Mouse (Mus musculus) cerebellum, adult 2 months (tissue): ENCODE results near the gene Sdhb.

Experiments
- CTCF ChIP-seq: fragments of 200-500 bp; IDR thresholded peaks from 2 replicates; pipeline ENCODE4 v1.5.1; 2011; ENCODE audit warnings: low read depth, mild to moderate bottlenecking, control low read depth, low read length, moderate library complexity, borderline replicate concordance; ENCODE audit not compliant: insufficient read depth
- POLR2A ChIP-seq: fragments of 200-500 bp; IDR thresholded peaks from 2 replicates; pipeline ENCODE4 v1.6.1; 2011; ENCODE audit warnings: low read length, control low read depth, borderline replicate concordance; ENCODE audit not compliant: insufficient read depth

- no peak for TF ChIP-seq POLR2A
- TF ChIP-seq CTCF = no peak
These were observed 15.0 kb upstream of the Sdhb start for GRCm38 (mm10) chr4:140946048-140946447.
